Mouse (Mus musculus): ENCODE results near the gene Eif4ebp2. TPM values are rescaled to one million over a fixed set of nuclear protein-coding genes. Genes with fewer than 3 reads are reported as not detected.
A peak's percentile ranks its signal among the peaks of the same experiment; 100 is the strongest.

The Eif4ebp2 gene
- polyA plus RNA-seq, 1 experiment from 2014 or later, result 56.2 TPM

- WGBS, result 78% methylated on average over 1 of the region's 1 CpGs
- H3K9me3 ChIP-seq, result no peaks in the 10 kb centered on the region
These were observed 28.0 kb upstream of the Eif4ebp2 start for GRCm38 (mm10) chr10:61480488-61480887.

GRCm38 (mm10) chr10:61479927-61480326, 27.5 kb upstream of the Eif4ebp2 start:
- H3K4me3 ChIP-seq, result no peak overlapping the region
- peaks cover 11% of the 10 kb centered on the region for H3K4me1 ChIP-seq (replicated peaks)
- no peak overlapping the region for H3K4me2 ChIP-seq
- no peaks in the 10 kb centered on the region for H3K27me3 ChIP-seq
- WGBS, result 96% methylated on average over 4 of the region's 4 CpGs
- no peak for ATAC-seq (ENCODE audit: low FRiP score, low read depth)
- H3K36me3 ChIP-seq, result no peaks in the 10 kb centered on the region
- no peaks in the 10 kb centered on the region for H3K9me3 ChIP-seq
- no peak overlapping the region for H3K9ac ChIP-seq
- H3K27ac ChIP-seq (replicated peaks), result no peak overlapping the region

More at GRCm38 (mm10) chr10:61480488-61480887, 28.0 kb upstream of the Eif4ebp2 start:
- ATAC-seq (ENCODE audit: low FRiP score, low read depth), result no peak
- Histone ChIP-seq H3K4me1 (replicated peaks) (peaks cover 8% of the 10 kb centered on the region), H3K27ac (replicated peaks) (no peak overlapping the region), H3K36me3 (no peaks in the 10 kb centered on the region), H3K4me2 (no peak overlapping the region), H3K27me3 (no peaks in the 10 kb centered on the region), H3K4me3 (no peak overlapping the region), H3K9ac (no peak overlapping the region)

- no peaks in the 10 kb centered on the region for H3K9me3 ChIP-seq
- H3K4me2 ChIP-seq, result no peak overlapping the region
- WGBS, result 92% methylated on average over 10 of the region's 10 CpGs
- no peak overlapping the region for H3K4me3 ChIP-seq
- H3K27ac ChIP-seq (replicated peaks), result no peak overlapping the region
- H3K36me3 ChIP-seq, result no peaks in the 10 kb centered on the region
- H3K9ac ChIP-seq, result no peak overlapping the region
- no peaks in the 10 kb centered on the region for H3K27me3 ChIP-seq
- ATAC-seq (ENCODE audit: low FRiP score, low read depth), result no peak
- H3K4me1 ChIP-seq (replicated peaks), result peaks cover 16% of the 10 kb centered on the region
These were observed 27.0 kb upstream of the Eif4ebp2 start for GRCm38 (mm10) chr10:61479461-61479860.

GRCm38 (mm10) chr10:61476440-61477165, 24.1 kb upstream of the Eif4ebp2 start:
- Histone ChIP-seq H3K4me3 (peak overlapping the region; percentile 75), H3K4me1 (replicated peaks) (peaks cover 18% of the 10 kb centered on the region), H3K36me3 (no peaks in the 10 kb centered on the region), H3K27me3 (no peaks in the 10 kb centered on the region), H3K4me2 (peak overlapping the region; percentile 88), H3K9ac (peak overlapping the region; percentile 74), H3K9me3 (no peaks in the 10 kb centered on the region), H3K27ac (replicated peaks) (no peak overlapping the region)
- 3% methylated on average over 15 of the region's 15 CpGs for WGBS
- no peak for ATAC-seq (ENCODE audit: low FRiP score, low read depth)

- WGBS, result under 1% methylated on average over 70 of the region's 70 CpGs
- peak within 1 kb of the TSS; percentile 74 for H3K9ac ChIP-seq
- peak; percentile 98 for ATAC-seq (ENCODE audit: low FRiP score, low read depth)
- H3K36me3 ChIP-seq, result no peaks in the 10 kb centered on the region
- H3K4me1 ChIP-seq (replicated peaks), result peaks cover 18% of the 10 kb centered on the region
- H3K4me3 ChIP-seq, result peak within 1 kb of the TSS; percentile 75
- peak within 1 kb of the TSS; percentile 88 for H3K4me2 ChIP-seq
- H3K9me3 ChIP-seq, result no peaks in the 10 kb centered on the region
- H3K27me3 ChIP-seq, result no peaks in the 10 kb centered on the region
- H3K27ac ChIP-seq (replicated peaks), result peak within 1 kb of the TSS; percentile 75
These were observed 23.4 kb upstream of the Eif4ebp2 start, which contains the start of gene Lrrc20 for GRCm38 (mm10) chr10:61475594-61476439. Gene Lrrc20 (plus strand): TSS chr10:61475801.

GRCm38 (mm10) chr10:61474344-61474743, 21.9 kb upstream of the Eif4ebp2 start:
- ATAC-seq (ENCODE audit: low FRiP score, low read depth), result no peak
- 71% methylated on average over 1 of the region's 1 CpGs for WGBS
- H3K9ac ChIP-seq, result peak overlapping the region; percentile 21; the same call in 1 of the 2 replicates

GRCm38 (mm10) chr10:61473640-61474039, 21.2 kb upstream of the Eif4ebp2 start:
- peaks cover 18% of the 10 kb centered on the region for H3K4me1 ChIP-seq (replicated peaks)
- ATAC-seq (ENCODE audit: low FRiP score, low read depth), result no peak
- WGBS, result 71% methylated on average over 3 of the region's 3 CpGs

More at GRCm38 (mm10) chr10:61474344-61474743, 21.9 kb upstream of the Eif4ebp2 start:
- H3K27me3 ChIP-seq, result no peaks in the 10 kb centered on the region
- no peaks in the 10 kb centered on the region for H3K9me3 ChIP-seq
- peak overlapping the region; percentile 75; the same call in 1 of the 2 replicates for H3K4me3 ChIP-seq
- H3K4me2 ChIP-seq, result peak overlapping the region; percentile 88
- H3K27ac ChIP-seq (replicated peaks), result no peak overlapping the region
- no peaks in the 10 kb centered on the region for H3K36me3 ChIP-seq
- H3K4me1 ChIP-seq (replicated peaks), result peaks cover 18% of the 10 kb centered on the region

GRCm38 (mm10) chr10:61468900-61469299, 16.4 kb upstream of the Eif4ebp2 start:
- Histone ChIP-seq H3K27me3 (no peaks in the 10 kb centered on the region), H3K4me1 (replicated peaks) (no peaks in the 10 kb centered on the region), H3K27ac (replicated peaks) (no peak overlapping the region), H3K4me2 (no peak overlapping the region), H3K4me3 (no peak overlapping the region), H3K9ac (no peak overlapping the region), H3K36me3 (no peaks in the 10 kb centered on the region), H3K9me3 (no peaks in the 10 kb centered on the region)
- 70% methylated on average over 7 of the region's 7 CpGs for WGBS
- no peak for ATAC-seq (ENCODE audit: low FRiP score, low read depth)

More at GRCm38 (mm10) chr10:61473640-61474039, 21.2 kb upstream of the Eif4ebp2 start:
- Histone ChIP-seq H3K9ac (no peak overlapping the region), H3K4me2 (no peak overlapping the region), H3K36me3 (no peaks in the 10 kb centered on the region), H3K27ac (replicated peaks) (no peak overlapping the region), H3K27me3 (no peaks in the 10 kb centered on the region), H3K9me3 (no peaks in the 10 kb centered on the region), H3K4me3 (no peak overlapping the region)

- no peaks in the 10 kb centered on the region for H3K9me3 ChIP-seq
- ATAC-seq (ENCODE audit: low FRiP score, low read depth), result no peak
- no peaks in the 10 kb centered on the region for H3K4me1 ChIP-seq (replicated peaks)
- no peak overlapping the region for H3K27ac ChIP-seq (replicated peaks)
- no peak overlapping the region for H3K4me2 ChIP-seq
- no peak overlapping the region for H3K9ac ChIP-seq
- H3K27me3 ChIP-seq, result no peaks in the 10 kb centered on the region
- H3K4me3 ChIP-seq, result no peak overlapping the region
- no peaks in the 10 kb centered on the region for H3K36me3 ChIP-seq
- WGBS, result 22% methylated on average over 5 of the region's 5 CpGs
These were observed 14.4 kb upstream of the Eif4ebp2 start for GRCm38 (mm10) chr10:61466873-61467272.

GRCm38 (mm10) chr10:61466242-61466641, 13.8 kb upstream of the Eif4ebp2 start:
- no peaks in the 10 kb centered on the region for H3K36me3 ChIP-seq
- 75% methylated on average over 8 of the region's 8 CpGs for WGBS
- no peaks in the 10 kb centered on the region for H3K27me3 ChIP-seq
- no peak overlapping the region for H3K4me2 ChIP-seq
- H3K4me1 ChIP-seq (replicated peaks), result no peaks in the 10 kb centered on the region
- H3K9ac ChIP-seq, result no peak overlapping the region
- no peak overlapping the region for H3K4me3 ChIP-seq
- ATAC-seq (ENCODE audit: low FRiP score, low read depth), result no peak
- no peaks in the 10 kb centered on the region for H3K9me3 ChIP-seq
- no peak overlapping the region for H3K27ac ChIP-seq (replicated peaks)

GRCm38 (mm10) chr10:61465009-61465408, 12.5 kb upstream of the Eif4ebp2 start:
- Histone ChIP-seq H3K9me3 (no peaks in the 10 kb centered on the region), H3K4me3 (no peak overlapping the region), H3K4me1 (replicated peaks) (no peaks in the 10 kb centered on the region), H3K9ac (no peak overlapping the region), H3K27ac (replicated peaks) (no peak overlapping the region), H3K36me3 (no peaks in the 10 kb centered on the region), H3K4me2 (no peak overlapping the region), H3K27me3 (no peaks in the 10 kb centered on the region)
- no peak for ATAC-seq (ENCODE audit: low FRiP score, low read depth)
- WGBS, result 86% methylated on average over 4 of the region's 4 CpGs

GRCm38 (mm10) chr10:61457182-61457581, 4.7 kb upstream of the Eif4ebp2 start:
- WGBS, result 72% methylated on average over 3 of the region's 3 CpGs
- ATAC-seq (ENCODE audit: low FRiP score, low read depth), result no peak
- no peaks in the 10 kb centered on the region for H3K9me3 ChIP-seq
- H3K4me3 ChIP-seq, result no peak overlapping the region
- H3K27me3 ChIP-seq, result no peaks in the 10 kb centered on the region
- no peak overlapping the region for H3K4me2 ChIP-seq
- H3K9ac ChIP-seq, result no peak overlapping the region
- no peaks in the 10 kb centered on the region for H3K36me3 ChIP-seq
- H3K27ac ChIP-seq (replicated peaks), result no peak overlapping the region
- no peaks in the 10 kb centered on the region for H3K4me1 ChIP-seq (replicated peaks)

Data from hindbrain, embryonic 15.5 days (tissue).